Mouse (Mus musculus) embryonic facial prominence, embryonic 10.5 days (tissue): ENCODE results near the gene Rsbn1l. TPM values are rescaled to one million over a fixed set of nuclear protein-coding genes. Genes with fewer than 3 reads are reported as not detected.
A peak's percentile ranks its signal among the peaks of the same experiment; 100 is the strongest.

Experiments
- DNase-seq: peaks from one replicate; pipeline ENCODE4 v3.0.0-alpha.2; 2017; ENCODE audit warnings: low spot score
- H3K27ac ChIP-seq: fragments of 300-500 bp; sonication (generic); replicated peaks from 2 replicates; pipeline ENCODE4 v1.5.1; 2016; ENCODE audit warnings: mild to moderate bottlenecking
- H3K27me3 ChIP-seq: fragments of 300-500 bp; sonication (generic); replicated peaks from 2 replicates; pipeline ENCODE4 v1.6.1; 2016; ENCODE audit warnings: low read depth, mild to moderate bottlenecking; ENCODE audit not compliant: poor library complexity, severe bottlenecking
- H3K36me3 ChIP-seq: fragments of 300-500 bp; sonication (generic); replicated peaks from 2 replicates; pipeline ENCODE4 v1.6.1; 2016; ENCODE audit warnings: mild to moderate bottlenecking, moderate library complexity
- H3K4me1 ChIP-seq: fragments of 300-500 bp; sonication (generic); 2 replicates; pipeline ENCODE4 v1.6.1; 2016
- H3K4me3 ChIP-seq: fragments of 300-500 bp; sonication (generic); 2 replicates; pipeline ENCODE4 v1.5.1; 2016; ENCODE audit warnings: mild to moderate bottlenecking, moderate library complexity
- H3K9me3 ChIP-seq: fragments of 300-500 bp; sonication (generic); 2 replicates; pipeline ENCODE4 v1.6.1; 2016; ENCODE audit warnings: mild to moderate bottlenecking
- WGBS: fragments of 180-500 bp; shearing (Covaris S2); methylation state at CpG from one replicate; pipeline ENCODE4 v1.1.7; 2016; 5-methylcytosine and 5-hydroxymethylcytosine counted together
- polyA plus RNA-seq: library from polyadenylated mRNA; unstranded; fragments of >200 nt; fragmentation: Nextera tagmentation; extraction: Ambion mirVana; gene quantifications from 2 replicates; pipeline ENCODE4 v1.2.1, GENCODE M21; 2016

Rsbn1l gene
- polyA plus RNA-seq, 1 experiment from 2014 or later, result 4.7 TPM

- Histone ChIP-seq H3K9me3 (no peaks in the 10 kb centered on the region), H3K27ac (no peak overlapping the region), H3K4me1 (peaks cover 11% of the 10 kb centered on the region; the same call in 1 of the 2 replicates), H3K36me3 (no peaks in the 10 kb centered on the region), H3K27me3 (no peaks in the 10 kb centered on the region), H3K4me3 (no peak overlapping the region)
- no peak for DNase-seq
- 60% methylated on average over 4 of the region's 4 CpGs for WGBS
Observed at GRCm38 (mm10) chr5:20967942-20968341, 11.7 kb upstream of the Rsbn1l start.

- no peaks in the 10 kb centered on the region for H3K36me3 ChIP-seq
- DNase-seq, result no peak
- WGBS, result 80% methylated on average over 6 of the region's 6 CpGs
- no peak overlapping the region for H3K27ac ChIP-seq
- H3K4me1 ChIP-seq, result peaks cover 11% of the 10 kb centered on the region; the same call in 1 of the 2 replicates
- no peaks in the 10 kb centered on the region for H3K27me3 ChIP-seq
- H3K4me3 ChIP-seq, result no peak overlapping the region
- no peaks in the 10 kb centered on the region for H3K9me3 ChIP-seq
Observed at GRCm38 (mm10) chr5:20964446-20964845, 8.2 kb upstream of the Rsbn1l start.

- no peak overlapping the region for H3K4me3 ChIP-seq
- no peaks in the 10 kb centered on the region for H3K9me3 ChIP-seq
- no peaks in the 10 kb centered on the region for H3K27me3 ChIP-seq
- H3K4me1 ChIP-seq, result peaks cover 4% of the 10 kb centered on the region; the same call in 1 of the 2 replicates
- no peaks in the 10 kb centered on the region for H3K36me3 ChIP-seq
- DNase-seq, result no peak
- H3K27ac ChIP-seq, result no peak overlapping the region
- WGBS, result 93% methylated on average over 9 of the region's 9 CpGs
Observed at GRCm38 (mm10) chr5:20963295-20963694, 7.1 kb upstream of the Rsbn1l start.

GRCm38 (mm10) chr5:20960927-20961326, 4.7 kb upstream of the Rsbn1l start:
- Histone ChIP-seq H3K9me3 (peaks cover 9% of the 10 kb centered on the region; the same call in 1 of the 2 replicates), H3K27me3 (no peaks in the 10 kb centered on the region), H3K4me3 (no peak overlapping the region), H3K36me3 (peaks cover 15% of the 10 kb centered on the region), H3K27ac (no peak overlapping the region), H3K4me1 (no peaks in the 10 kb centered on the region)
- DNase-seq, result no peak
- WGBS, result 81% methylated on average over 2 of the region's 2 CpGs

GRCm38 (mm10) chr5:20955114-20955835, 923 bp downstream of the Rsbn1l start:
- Histone ChIP-seq H3K27ac (no peak overlapping the region), H3K27me3 (no peaks in the 10 kb centered on the region), H3K4me3 (no peak overlapping the region), H3K36me3 (peaks cover 15% of the 10 kb centered on the region), H3K9me3 (peaks cover 9% of the 10 kb centered on the region; the same call in 1 of the 2 replicates), H3K4me1 (0 out of 2 replicates have a peak, but pooled peaks cover 7% of the 10 kb centered on the region)
- DNase-seq, result no peak
- WGBS, result 72% methylated on average over 13 of the region's 13 CpGs

GRCm38 (mm10) chr5:20952337-20952925, 3.8 kb downstream of the Rsbn1l start:
- DNase-seq, result no peak
- H3K4me1 ChIP-seq, result peaks cover 17% of the 10 kb centered on the region
- H3K9me3 ChIP-seq, result peaks cover 6% of the 10 kb centered on the region; the same call in 1 of the 2 replicates
- no peaks in the 10 kb centered on the region for H3K27me3 ChIP-seq
- 24% methylated on average over 9 of the region's 9 CpGs for WGBS
- H3K36me3 ChIP-seq, result peaks cover 9% of the 10 kb centered on the region; the same call in 1 of the 2 replicates
- peak overlapping the region; percentile 96 for H3K4me3 ChIP-seq
- H3K27ac ChIP-seq, result peak overlapping the region; percentile 99

GRCm38 (mm10) chr5:20951666-20952281, 4.4 kb downstream of the Rsbn1l start:
- no peaks in the 10 kb centered on the region for H3K27me3 ChIP-seq
- H3K27ac ChIP-seq, result peak overlapping the region; percentile 99
- peaks cover 2% of the 10 kb centered on the region; the same call in 1 of the 2 replicates for H3K9me3 ChIP-seq
- H3K36me3 ChIP-seq, result peaks cover 5% of the 10 kb centered on the region; the same call in 1 of the 2 replicates
- peak; percentile 97 for DNase-seq
- H3K4me1 ChIP-seq, result peaks cover 17% of the 10 kb centered on the region
- WGBS, result under 1% methylated on average over 51 of the region's 51 CpGs
- peak overlapping the region; percentile 96 for H3K4me3 ChIP-seq

- peak; percentile 77 for DNase-seq
- H3K27ac ChIP-seq, result peak overlapping the region; percentile 99
- WGBS, result under 1% methylated on average over 88 of the region's 88 CpGs
- peaks cover 17% of the 10 kb centered on the region for H3K4me1 ChIP-seq
- H3K4me3 ChIP-seq, result peak overlapping the region; percentile 96
- H3K9me3 ChIP-seq, result no peaks in the 10 kb centered on the region
- H3K27me3 ChIP-seq, result no peaks in the 10 kb centered on the region
- H3K36me3 ChIP-seq, result no peaks in the 10 kb centered on the region
Observed at GRCm38 (mm10) chr5:20950855-20951650, 5.1 kb downstream of the Rsbn1l start.

GRCm38 (mm10) chr5:20950516-20950854, 5.7 kb downstream of the Rsbn1l start:
- Histone ChIP-seq H3K27ac (peak overlapping the region; percentile 99), H3K36me3 (no peaks in the 10 kb centered on the region), H3K4me1 (peaks cover 18% of the 10 kb centered on the region), H3K27me3 (no peaks in the 10 kb centered on the region), H3K4me3 (peak overlapping the region; percentile 96), H3K9me3 (no peaks in the 10 kb centered on the region)
- under 1% methylated on average over 9 of the region's 9 CpGs for WGBS
- DNase-seq, result no peak

GRCm38 (mm10) chr5:20950093-20950492, 6.1 kb downstream of the Rsbn1l start:
- no peaks in the 10 kb centered on the region for H3K9me3 ChIP-seq
- no peaks in the 10 kb centered on the region for H3K27me3 ChIP-seq
- no peaks in the 10 kb centered on the region for H3K36me3 ChIP-seq
- peak overlapping the region; percentile 99; the same call in 1 of the 2 replicates for H3K27ac ChIP-seq
- peaks cover 22% of the 10 kb centered on the region for H3K4me1 ChIP-seq
- peak overlapping the region; percentile 96 for H3K4me3 ChIP-seq
- DNase-seq, result no peak
- WGBS, result 23% methylated on average over 5 of the region's 5 CpGs

GRCm38 (mm10) chr5:20946906-20947305, 9.3 kb downstream of the Rsbn1l start:
- Histone ChIP-seq H3K9me3 (no peaks in the 10 kb centered on the region), H3K27me3 (no peaks in the 10 kb centered on the region), H3K36me3 (no peaks in the 10 kb centered on the region), H3K4me1 (peaks cover 16% of the 10 kb centered on the region), H3K4me3 (no peak overlapping the region), H3K27ac (no peak overlapping the region)
- DNase-seq, result no peak
- 89% methylated on average over 6 of the region's 6 CpGs for WGBS
